Mouse (Mus musculus) embryonic facial prominence, embryonic 12.5 days (tissue): ENCODE data around the gene Bpi. TPM values are rescaled to one million over a fixed set of nuclear protein-coding genes. Genes with fewer than 3 reads are reported as not detected.

ENCODE experiments used
- ATAC-seq: fragments of 200-750 bp; cut with Nextera tagmentation; 2 replicates; pipeline ENCODE4 v1.8.0; 2017; ENCODE audit not compliant: insufficient number of reproducible peaks, insufficient read depth, low FRiP score, low TSS enrichment
- H3K27ac ChIP-seq: fragments of 300-500 bp; sonication (generic); 2 replicates; pipeline ENCODE4 v1.5.1; 2016; ENCODE audit warnings: mild to moderate bottlenecking
- H3K27me3 ChIP-seq: fragments of 300-500 bp; sonication (generic); 2 replicates; pipeline ENCODE4 v1.6.1; 2016; ENCODE audit warnings: mild to moderate bottlenecking, moderate library complexity
- H3K36me3 ChIP-seq: fragments of 300-500 bp; sonication (generic); 2 replicates; pipeline ENCODE4 v1.6.1; 2016; ENCODE audit warnings: mild to moderate bottlenecking
- H3K4me1 ChIP-seq: fragments of 300-500 bp; sonication (generic); 2 replicates; pipeline ENCODE4 v1.6.1; 2016
- H3K4me2 ChIP-seq: fragments of 300-500 bp; sonication (generic); replicated peaks from 2 replicates; pipeline ENCODE4 v1.6.1; 2016; ENCODE audit warnings: mild to moderate bottlenecking, moderate library complexity
- H3K4me3 ChIP-seq: fragments of 300-500 bp; sonication (generic); 2 replicates; pipeline ENCODE4 v1.5.1; 2016; ENCODE audit warnings: mild to moderate bottlenecking
- H3K9ac ChIP-seq: fragments of 300-500 bp; sonication (generic); 2 replicates; pipeline ENCODE4 v1.6.1; 2016; ENCODE audit warnings: mild to moderate bottlenecking, moderate library complexity
- H3K9me3 ChIP-seq: fragments of 300-500 bp; sonication (generic); 2 replicates; pipeline ENCODE4 v1.6.1; 2016; ENCODE audit warnings: mild to moderate bottlenecking, moderate library complexity
- WGBS: fragments of 180-500 bp; shearing (Covaris S2); methylation state at CpG from one replicate; pipeline ENCODE4 v1.1.7; 2016; 5-methylcytosine and 5-hydroxymethylcytosine counted together
- polyA plus RNA-seq: library from polyadenylated mRNA; unstranded; fragments of >200 nt; fragmentation: Nextera tagmentation; extraction: Ambion mirVana; gene quantifications from 2 replicates; pipeline ENCODE4 v1.2.1, GENCODE M21; 2016

Bpi gene
- polyA plus RNA-seq, 1 experiment from 2014 or later: not detected

GRCm38 (mm10) chr2:158299731-158300130, 41.8 kb downstream of the Bpi start:
- no peak overlapping the region for H3K4me3 ChIP-seq
- no peaks in the 10 kb centered on the region for H3K4me1 ChIP-seq
- WGBS: 80% methylated on average over 4 of the region's 4 CpGs
- H3K27ac ChIP-seq: no peak overlapping the region
- no peak overlapping the region for H3K4me2 ChIP-seq
- H3K9me3 ChIP-seq: no peaks in the 10 kb centered on the region
- H3K36me3 ChIP-seq: no peaks in the 10 kb centered on the region
- no peaks in the 10 kb centered on the region for H3K27me3 ChIP-seq
- ATAC-seq: no peak
- no peak overlapping the region for H3K9ac ChIP-seq

GRCm38 (mm10) chr2:158302807-158303206, 44.9 kb downstream of the Bpi start:
- H3K4me1 ChIP-seq: peaks cover 10% of the 10 kb centered on the region
- H3K9me3 ChIP-seq: no peaks in the 10 kb centered on the region
- ATAC-seq: no peak
- WGBS: 81% methylated on average over 3 of the region's 3 CpGs
- no peak overlapping the region for H3K4me3 ChIP-seq
- no peak overlapping the region for H3K27ac ChIP-seq
- no peak overlapping the region for H3K4me2 ChIP-seq
- no peaks in the 10 kb centered on the region for H3K27me3 ChIP-seq
- H3K9ac ChIP-seq: no peak overlapping the region
- H3K36me3 ChIP-seq: no peaks in the 10 kb centered on the region

- Histone ChIP-seq H3K27ac (peak within 1 kb of the TSS; percentile 72), H3K36me3 (no peaks in the 10 kb centered on the region), H3K27me3 (no peaks in the 10 kb centered on the region), H3K4me3 (no peak within 1 kb of the TSS), H3K9ac (peak within 1 kb of the TSS; percentile 20; the same call in 1 of the 2 replicates), H3K4me2 (peak within 1 kb of the TSS; percentile 13; the same call in 1 of the 2 replicates), H3K4me1 (peaks cover 10% of the 10 kb centered on the region), H3K9me3 (no peaks in the 10 kb centered on the region)
- 37% methylated on average over 13 of the region's 13 CpGs for WGBS
- peak; percentile 37; the same call in 1 of the 2 replicates for ATAC-seq
These were observed 48.2 kb downstream of the Bpi start, which contains the start of gene Lbp for GRCm38 (mm10) chr2:158305948-158306695. Gene Lbp, plus strand, starts transcription at chr2:158306493.

- Histone ChIP-seq H3K9ac (peak overlapping the region; percentile 20; the same call in 1 of the 2 replicates), H3K36me3 (no peaks in the 10 kb centered on the region), H3K4me1 (peaks cover 10% of the 10 kb centered on the region), H3K4me2 (peak overlapping the region; percentile 13; the same call in 1 of the 2 replicates), H3K4me3 (no peak overlapping the region), H3K9me3 (no peaks in the 10 kb centered on the region), H3K27ac (peak overlapping the region; percentile 72), H3K27me3 (no peaks in the 10 kb centered on the region)
- no peak for ATAC-seq
- 43% methylated on average over 6 of the region's 6 CpGs for WGBS
These were observed 48.8 kb downstream of the Bpi start for GRCm38 (mm10) chr2:158306696-158307049.

- Histone ChIP-seq H3K27me3 (no peaks in the 10 kb centered on the region), H3K9me3 (no peaks in the 10 kb centered on the region), H3K4me3 (no peak overlapping the region), H3K9ac (no peak overlapping the region), H3K27ac (no peak overlapping the region), H3K36me3 (no peaks in the 10 kb centered on the region), H3K4me1 (peaks cover 10% of the 10 kb centered on the region), H3K4me2 (no peak overlapping the region)
- WGBS: 42% methylated on average over 5 of the region's 5 CpGs
- no peak for ATAC-seq
These were observed 50.4 kb downstream of the Bpi start for GRCm38 (mm10) chr2:158308276-158308675.

- no peak for ATAC-seq
- Histone ChIP-seq H3K9me3 (no peaks in the 10 kb centered on the region), H3K4me3 (no peak overlapping the region), H3K36me3 (no peaks in the 10 kb centered on the region), H3K4me1 (no peaks in the 10 kb centered on the region), H3K9ac (no peak overlapping the region), H3K27ac (no peak overlapping the region), H3K4me2 (no peak overlapping the region), H3K27me3 (no peaks in the 10 kb centered on the region)
- 66% methylated on average over 1 of the region's 1 CpGs for WGBS
These were observed 55.2 kb downstream of the Bpi start for GRCm38 (mm10) chr2:158313089-158313488.

- no peaks in the 10 kb centered on the region for H3K4me1 ChIP-seq
- WGBS: 71% methylated on average over 8 of the region's 8 CpGs
- H3K27me3 ChIP-seq: no peaks in the 10 kb centered on the region
- H3K9ac ChIP-seq: no peak overlapping the region
- ATAC-seq: no peak
- H3K4me3 ChIP-seq: no peak overlapping the region
- H3K36me3 ChIP-seq: no peaks in the 10 kb centered on the region
- no peak overlapping the region for H3K4me2 ChIP-seq
- H3K9me3 ChIP-seq: no peaks in the 10 kb centered on the region
- H3K27ac ChIP-seq: no peak overlapping the region
These were observed 58.5 kb downstream of the Bpi start for GRCm38 (mm10) chr2:158316371-158316770.

GRCm38 (mm10) chr2:158317026-158317425, 59.1 kb downstream of the Bpi start:
- no peak overlapping the region for H3K4me2 ChIP-seq
- H3K9me3 ChIP-seq: no peaks in the 10 kb centered on the region
- no peak overlapping the region for H3K27ac ChIP-seq
- H3K27me3 ChIP-seq: no peaks in the 10 kb centered on the region
- no peak overlapping the region for H3K4me3 ChIP-seq
- no peak for ATAC-seq
- WGBS: 19% methylated on average over 5 of the region's 5 CpGs
- no peak overlapping the region for H3K9ac ChIP-seq
- H3K36me3 ChIP-seq: no peaks in the 10 kb centered on the region
- H3K4me1 ChIP-seq: no peaks in the 10 kb centered on the region

- 0 out of 2 replicates have a peak, but pooled peaks cover 4% of the 10 kb centered on the region for H3K4me1 ChIP-seq
- WGBS: 92% methylated on average over 6 of the region's 6 CpGs
- ATAC-seq: no peak
These were observed 63.7 kb downstream of the Bpi start for GRCm38 (mm10) chr2:158321596-158321995.

GRCm38 (mm10) chr2:158322845-158323244, 65.0 kb downstream of the Bpi start:
- 73% methylated on average over 3 of the region's 3 CpGs for WGBS

More at GRCm38 (mm10) chr2:158321596-158321995, 63.7 kb downstream of the Bpi start:
- Histone ChIP-seq H3K27ac (no peak overlapping the region), H3K4me3 (no peak overlapping the region), H3K27me3 (no peaks in the 10 kb centered on the region), H3K4me2 (no peak overlapping the region), H3K9me3 (no peaks in the 10 kb centered on the region), H3K36me3 (no peaks in the 10 kb centered on the region), H3K9ac (no peak overlapping the region)

GRCm38 (mm10) chr2:158324531-158325190, 66.8 kb downstream of the Bpi start:
- peak; percentile 52; the same call in 1 of the 2 replicates for ATAC-seq
- Histone ChIP-seq H3K36me3 (no peaks in the 10 kb centered on the region), H3K27me3 (no peaks in the 10 kb centered on the region), H3K4me3 (no peak overlapping the region), H3K4me2 (no peak overlapping the region), H3K9me3 (no peaks in the 10 kb centered on the region), H3K4me1 (0 out of 2 replicates have a peak, but pooled peaks cover 4% of the 10 kb centered on the region), H3K9ac (no peak overlapping the region), H3K27ac (no peak overlapping the region)
- WGBS: 56% methylated on average over 10 of the region's 10 CpGs

More at GRCm38 (mm10) chr2:158322845-158323244, 65.0 kb downstream of the Bpi start:
- H3K27me3 ChIP-seq: no peaks in the 10 kb centered on the region
- no peak overlapping the region for H3K9ac ChIP-seq
- H3K36me3 ChIP-seq: no peaks in the 10 kb centered on the region
- H3K4me2 ChIP-seq: no peak overlapping the region
- H3K4me1 ChIP-seq: 0 out of 2 replicates have a peak, but pooled peaks cover 4% of the 10 kb centered on the region
- no peak overlapping the region for H3K4me3 ChIP-seq
- no peak for ATAC-seq
- no peaks in the 10 kb centered on the region for H3K9me3 ChIP-seq
- H3K27ac ChIP-seq: no peak overlapping the region

- no peak overlapping the region for H3K4me2 ChIP-seq
- H3K4me1 ChIP-seq: 0 out of 2 replicates have a peak, but pooled peaks cover 4% of the 10 kb centered on the region
- ATAC-seq: no peak
- no peak overlapping the region for H3K27ac ChIP-seq
- H3K9me3 ChIP-seq: no peaks in the 10 kb centered on the region
- H3K9ac ChIP-seq: no peak overlapping the region
- H3K4me3 ChIP-seq: no peak overlapping the region
- 85% methylated on average over 8 of the region's 8 CpGs for WGBS
- H3K36me3 ChIP-seq: no peaks in the 10 kb centered on the region
- no peaks in the 10 kb centered on the region for H3K27me3 ChIP-seq
These were observed 67.7 kb downstream of the Bpi start for GRCm38 (mm10) chr2:158325609-158326008.
